Mouse (Mus musculus) liver, postnatal 0 days (tissue): ENCODE measurements around the gene Rack1.

Experiments
- CTCF ChIP-seq: sonication (generic); IDR thresholded peaks from 2 replicates; pipeline ENCODE4 v1.5.1; 2016; ENCODE audit warnings: antibody characterized with exemption, low read depth
- EP300 ChIP-seq: IDR thresholded peaks from 2 replicates; pipeline ENCODE4 v1.6.1; 2016; ENCODE audit warnings: antibody characterized with exemption, low read depth, mild to moderate bottlenecking

DNA sequence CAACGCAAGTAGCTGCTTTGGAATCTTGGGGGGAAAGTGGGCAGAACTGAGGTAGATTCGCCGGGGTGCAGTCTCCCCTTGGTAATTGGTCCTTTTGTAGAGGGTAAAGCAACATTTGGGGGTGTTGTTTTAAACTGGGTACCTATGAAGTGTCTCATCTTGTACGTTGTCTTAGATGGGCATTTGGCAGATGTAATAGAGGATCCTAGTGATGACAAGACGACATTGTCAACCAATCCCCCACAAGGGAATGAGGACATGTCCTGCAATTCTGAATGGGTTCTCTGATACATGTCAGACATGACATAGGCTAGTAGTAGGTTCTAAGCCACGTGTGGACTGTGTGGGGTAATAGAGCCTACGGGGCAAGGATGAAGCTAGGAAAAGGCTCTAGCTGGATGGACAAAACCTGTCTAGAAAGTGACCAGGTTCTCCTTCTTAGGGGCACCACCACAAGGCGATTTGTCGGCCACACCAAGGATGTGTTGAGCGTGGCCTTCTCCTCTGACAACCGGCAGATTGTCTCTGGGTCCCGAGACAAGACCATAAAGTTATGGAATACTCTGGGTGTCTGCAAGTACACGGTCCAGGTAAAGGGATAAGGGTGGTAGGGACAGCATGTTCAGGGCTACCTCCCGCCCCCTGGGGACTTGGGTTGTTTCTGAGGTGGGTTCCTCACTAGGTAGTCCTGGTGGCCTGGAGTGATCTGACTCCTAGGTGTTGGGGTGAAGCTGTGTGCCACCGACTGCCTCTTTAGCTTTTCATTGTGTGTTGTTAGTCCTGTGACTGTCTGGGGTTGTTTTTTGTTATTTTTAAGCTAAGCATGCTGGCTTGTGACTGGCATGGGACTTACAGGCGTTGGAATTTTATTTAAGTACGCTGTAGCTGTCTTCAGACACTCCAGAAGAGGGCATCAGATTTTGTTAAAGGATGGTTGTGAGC, 2.0 kb downstream of the Rack1 start:
- TF ChIP-seq CTCF (no peak), EP300 (no peak)
